Mouse (Mus musculus) midbrain, embryonic 16.5 days (tissue): ENCODE results near the gene Gstt3. TPM values are rescaled to one million over a fixed set of nuclear protein-coding genes. Genes with fewer than 3 reads are reported as not detected.

Source experiments
- ATAC-seq: fragments of 200-750 bp; cut with Nextera tagmentation; 2 replicates; pipeline ENCODE4 v1.8.0; 2017; ENCODE audit warnings: moderate TSS enrichment
- H3K27ac ChIP-seq: fragments of 300-500 bp; sonication (generic); 2 replicates; pipeline ENCODE4 v1.5.1; 2014; ENCODE audit warnings: mild to moderate bottlenecking, low read length, mixed read lengths
- H3K27me3 ChIP-seq: fragments of 300-500 bp; sonication (generic); 2 replicates; pipeline ENCODE4 v1.6.1; 2014; ENCODE audit warnings: low read depth, low read length, mixed read lengths; ENCODE audit not compliant: control insufficient read depth, insufficient read depth
- H3K36me3 ChIP-seq: fragments of 300-500 bp; sonication (generic); 2 replicates; pipeline ENCODE4 v1.6.1; 2014; ENCODE audit warnings: mild to moderate bottlenecking, low read length, moderate library complexity, mixed read lengths; ENCODE audit not compliant: control insufficient read depth, insufficient read depth
- H3K4me1 ChIP-seq: fragments of 300-500 bp; sonication (generic); 2 replicates; pipeline ENCODE4 v1.6.1; 2014; ENCODE audit warnings: mild to moderate bottlenecking, low read length, mixed read lengths; ENCODE audit not compliant: control insufficient read depth, insufficient read depth
- H3K4me2 ChIP-seq: fragments of 300-500 bp; sonication (generic); 2 replicates; pipeline ENCODE4 v1.6.1; 2014; ENCODE audit warnings: mild to moderate bottlenecking, low read length, mixed read lengths
- H3K4me3 ChIP-seq: fragments of 300-500 bp; sonication (generic); 2 replicates; pipeline ENCODE4 v1.5.1; 2014; ENCODE audit warnings: low read depth, mild to moderate bottlenecking, low read length, moderate library complexity, mixed read lengths
- H3K9ac ChIP-seq: fragments of 300-500 bp; sonication (generic); 2 replicates; pipeline ENCODE4 v1.6.1; 2014; ENCODE audit warnings: low read depth, low read length, mixed read lengths
- H3K9me3 ChIP-seq: fragments of 300-500 bp; sonication (generic); replicated peaks from 2 replicates; pipeline ENCODE4 v1.6.1; 2014; ENCODE audit warnings: mild to moderate bottlenecking, low read length, mixed read lengths; ENCODE audit not compliant: control insufficient read depth, poor library complexity, severe bottlenecking
- WGBS: fragments of 180-500 bp; shearing (Covaris S2); extraction: QIAGEN DNeasy Blood & Tissue Kit; methylation state at CpG from one replicate; pipeline ENCODE4 v1.1.7; 2014; 5-methylcytosine and 5-hydroxymethylcytosine counted together
- polyA plus RNA-seq: library from polyadenylated mRNA; unstranded; fragments of >200 nt; fragmentation: Nextera tagmentation; extraction: Ambion mirVana; gene quantifications from 2 replicates; pipeline ENCODE4 v1.2.1, GENCODE M21; 2015

The Gstt3 gene
- polyA plus RNA-seq, 1 experiment from 2014 or later, result 1.4 TPM

- no peaks in the 10 kb centered on the region for H3K9me3 ChIP-seq
- H3K4me3 ChIP-seq, result no peak overlapping the region
- H3K27me3 ChIP-seq, result no peaks in the 10 kb centered on the region
- ATAC-seq, result peak; percentile 94
- H3K9ac ChIP-seq, result no peak overlapping the region; the same call in 1 of the 2 replicates
- no peak overlapping the region for H3K4me2 ChIP-seq
- H3K4me1 ChIP-seq, result no peaks in the 10 kb centered on the region
- H3K27ac ChIP-seq, result no peak overlapping the region
- peaks cover 44% of the 10 kb centered on the region for H3K36me3 ChIP-seq
- WGBS, result 44% methylated on average over 3 of the region's 3 CpGs
These were observed 37.2 kb downstream of the Gstt3 start for GRCm38 (mm10) chr10:75744017-75744416.

- H3K4me3 ChIP-seq, result no peak overlapping the region
- no peak overlapping the region for H3K4me2 ChIP-seq
- H3K4me1 ChIP-seq, result no peaks in the 10 kb centered on the region
- no peak overlapping the region for H3K9ac ChIP-seq
- no peaks in the 10 kb centered on the region for H3K27me3 ChIP-seq
- H3K9me3 ChIP-seq, result no peaks in the 10 kb centered on the region
- H3K36me3 ChIP-seq, result peaks cover 49% of the 10 kb centered on the region
- H3K27ac ChIP-seq, result no peak overlapping the region
- ATAC-seq, result no peak
- WGBS, result 88% methylated on average over 12 of the region's 12 CpGs
These were observed 37.8 kb downstream of the Gstt3 start for GRCm38 (mm10) chr10:75743369-75743768.

GRCm38 (mm10) chr10:75740866-75741265, 40.3 kb downstream of the Gstt3 start:
- Histone ChIP-seq H3K27ac (no peak overlapping the region), H3K27me3 (no peaks in the 10 kb centered on the region), H3K9ac (no peak overlapping the region), H3K4me2 (no peak overlapping the region), H3K36me3 (peaks cover 50% of the 10 kb centered on the region), H3K9me3 (no peaks in the 10 kb centered on the region), H3K4me1 (no peaks in the 10 kb centered on the region), H3K4me3 (no peak overlapping the region)
- ATAC-seq, result no peak
- 91% methylated on average over 3 of the region's 3 CpGs for WGBS

- Histone ChIP-seq H3K4me3 (no peak overlapping the region), H3K9me3 (no peaks in the 10 kb centered on the region), H3K27me3 (no peaks in the 10 kb centered on the region), H3K4me2 (no peak overlapping the region), H3K9ac (no peak overlapping the region), H3K27ac (no peak overlapping the region), H3K36me3 (peaks cover 32% of the 10 kb centered on the region), H3K4me1 (no peaks in the 10 kb centered on the region)
- no peak for ATAC-seq
- 86% methylated on average over 7 of the region's 7 CpGs for WGBS
These were observed 55.8 kb downstream of the Gstt3 start for GRCm38 (mm10) chr10:75725449-75725848.

Other genes starting within 250 kb of the Gstt3 start
- 42.4 and 44.7 TPM in 2 replicates for gene Lrrc75b, start 221.1 kb downstream of the Gstt3 start, polyA plus RNA-seq
- gene Ggt1, start 219.8 kb downstream of the Gstt3 start, polyA plus RNA-seq, result 1.3 TPM in 2 replicates
- 2.1 and 2.5 TPM in 2 replicates for gene Ggt5, start 192.1 kb downstream of the Gstt3 start, polyA plus RNA-seq
- 3.1 and 4.9 TPM in 2 replicates for gene Susd2, start 137.4 kb downstream of the Gstt3 start, polyA plus RNA-seq
- gene Cabin1, start 17.1 kb downstream of the Gstt3 start, polyA plus RNA-seq, result 32.7 and 36.1 TPM in 2 replicates
- 70.1 and 77.0 TPM in 2 replicates for gene Ddt, start 8.0 kb downstream of the Gstt3 start, polyA plus RNA-seq
- not detected in 2 replicates for gene Gm20441, start 460 bp downstream of the Gstt3 start, polyA plus RNA-seq
- gene Gstt1, start 17.2 kb upstream of the Gstt3 start, polyA plus RNA-seq, result 18.7 and 20.3 TPM in 2 replicates
- gene Gstt4, start 41.1 kb upstream of the Gstt3 start, polyA plus RNA-seq, result not detected in 2 replicates
- gene Gstt2, start 56.0 kb upstream of the Gstt3 start, polyA plus RNA-seq, result 7.0 TPM in 2 replicates
- gene Mif, start 78.8 kb upstream of the Gstt3 start, polyA plus RNA-seq, result 1,399 and 1,460 TPM in 2 replicates
- gene Derl3, start 112.0 kb upstream of the Gstt3 start, polyA plus RNA-seq, result 1.1 and 1.4 TPM in 2 replicates
- 262 and 281 TPM in 2 replicates for gene Smarcb1, start 140.2 kb upstream of the Gstt3 start, polyA plus RNA-seq
- gene Chchd10, start 151.7 kb upstream of the Gstt3 start, polyA plus RNA-seq, result 72.1 and 93.2 TPM in 2 replicates
- 13.3 and 14.6 TPM in 2 replicates for gene Mmp11, start 155.1 kb upstream of the Gstt3 start, polyA plus RNA-seq
- gene Gm867, start 159.3 kb upstream of the Gstt3 start, polyA plus RNA-seq, result 0.92 and 1.0 TPM in 2 replicates
- gene Vpreb3, start 161.6 kb upstream of the Gstt3 start, polyA plus RNA-seq, result 0.84 and 1.5 TPM in 2 replicates
- gene Gm5134, start 173.1 kb upstream of the Gstt3 start, polyA plus RNA-seq, result not detected in 2 replicates